Mouse (Mus musculus) C2C12 (cell line): ENCODE results near the gene Gnpat.

Experiments used
- FOSL1 ChIP-seq: IDR thresholded peaks from one replicate; pipeline ENCODE4 v1.8.0; 2011; ENCODE audit warnings: mild to moderate bottlenecking, low read length; ENCODE audit not compliant: poor library complexity, insufficient read depth, severe bottlenecking
- MAX ChIP-seq: IDR thresholded peaks from one replicate; pipeline ENCODE4 v1.6.1; 2011; ENCODE audit warnings: mild to moderate bottlenecking, control low read depth

DNA sequence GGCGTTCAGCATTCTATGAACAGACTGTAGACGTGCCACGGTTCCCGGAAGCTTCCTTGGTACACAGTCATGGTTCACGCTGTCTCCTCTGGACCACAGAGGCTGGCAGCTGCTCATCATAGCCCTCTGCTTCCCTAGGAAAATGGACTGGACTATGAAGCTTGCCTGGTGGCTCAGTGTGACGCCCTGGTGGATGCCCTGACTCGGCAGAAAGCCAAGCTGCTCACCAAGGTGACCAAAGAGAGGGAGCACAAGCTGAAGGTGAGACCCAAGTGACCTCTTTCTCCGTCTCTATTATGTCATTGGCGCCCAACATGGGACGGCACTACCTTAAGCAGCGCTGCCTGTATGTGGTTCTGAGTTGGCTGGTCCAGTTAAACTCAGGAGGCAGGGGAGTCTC, 46.0 kb upstream of the Gnpat start:
- TF ChIP-seq FOSL1 (no peak), MAX (no peak)
